Mouse (Mus musculus): ENCODE measurements at regions not wholly inside any gene's neighbourhood (a gene's known extent, or its start where the extent isn't known, plus 50 kb on each side); places are given as distances from the start of the nearest gene placed in this dataset.

DNA sequence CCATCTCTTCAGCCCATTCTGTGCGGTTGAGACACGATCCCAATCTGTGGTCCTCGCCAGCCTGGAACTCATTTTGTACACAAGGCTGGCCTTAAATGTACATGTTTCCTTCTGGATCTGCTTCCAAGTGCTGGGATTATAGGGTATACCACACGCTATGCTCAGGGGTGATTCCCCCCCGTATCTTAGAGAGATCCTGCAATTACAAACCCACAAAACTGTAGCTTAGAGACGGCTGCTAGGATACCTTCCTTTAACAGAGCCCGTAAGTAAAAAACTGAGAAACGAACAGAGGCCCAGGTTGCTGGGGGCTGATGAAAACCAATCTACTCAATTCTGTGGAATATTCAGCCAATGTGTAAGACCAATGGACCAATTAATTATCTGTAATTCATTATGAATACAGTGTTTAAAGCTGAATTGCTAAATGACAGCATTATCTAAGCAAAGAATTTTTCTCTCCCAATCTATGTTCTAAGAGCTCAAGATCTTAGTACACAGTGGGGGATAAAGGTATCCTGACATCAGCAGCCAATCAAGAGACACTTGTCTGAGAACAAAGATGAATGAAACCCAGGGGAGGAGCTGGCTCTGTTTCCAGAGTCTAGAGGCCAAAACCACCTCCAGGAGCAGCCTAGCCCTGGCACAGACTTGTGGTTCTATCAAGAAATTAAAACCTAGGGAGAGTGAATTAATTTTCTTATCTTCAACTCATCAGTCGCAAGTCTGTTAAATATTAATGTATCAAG lies 54.0 kb upstream of the Xpo1 start:
- no peak overlapping the region for H3K4me2 ChIP-seq (ENCODE audit: low read depth, low read length)
- H3K36me3 ChIP-seq (ENCODE audit: control insufficient read depth, insufficient read depth, low read length), result no peaks in the 10 kb centered on the region
- no peak overlapping the region for H3K9ac ChIP-seq (ENCODE audit: low read depth, low read length)
- no peaks in the 10 kb centered on the region for H3K27me3 ChIP-seq (replicated peaks; ENCODE audit: control insufficient read depth, insufficient read depth, low read length)
- H3K27ac ChIP-seq (replicated peaks; ENCODE audit: low read depth, low read length), result no peak overlapping the region
- 0 out of 2 replicates have a peak, but pooled peaks have one; percentile 26 for ATAC-seq (ENCODE audit: low read depth)
- DNase-seq (ENCODE audit: low spot score), result peak; percentile 23
- no peak overlapping the region for H3K4me3 ChIP-seq (ENCODE audit: low read depth, low read length)
- no peaks in the 10 kb centered on the region for H3K9me3 ChIP-seq (ENCODE audit: control insufficient read depth, low read length)
- WGBS, result 86% methylated on average over 9 of the region's 9 CpGs
- H3K4me1 ChIP-seq (ENCODE audit: control insufficient read depth, insufficient read depth, low read length), result no peaks in the 10 kb centered on the region

DNA sequence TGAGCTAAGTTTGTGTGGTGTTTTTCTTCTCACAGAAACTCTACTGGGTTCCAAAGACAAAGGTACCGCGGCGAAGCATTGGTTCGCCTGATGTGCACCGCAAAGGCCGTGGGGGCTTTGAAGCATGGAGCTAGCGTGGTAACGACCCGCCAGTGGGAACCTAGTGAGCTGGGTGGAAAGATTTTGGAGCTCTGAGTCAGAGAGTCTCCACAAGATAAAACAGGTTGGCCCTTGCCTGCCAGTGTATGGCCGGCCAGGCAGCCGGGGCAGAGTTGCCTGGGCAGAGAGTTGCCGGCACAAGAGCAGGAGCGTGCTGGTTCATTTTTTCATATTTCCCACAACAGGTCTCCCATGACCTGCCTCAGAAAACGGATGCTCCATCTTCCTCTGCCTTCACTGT lies 52.3 kb upstream of the Xpo1 start:
- no peaks in the 10 kb centered on the region for H3K4me1 ChIP-seq (ENCODE audit: control insufficient read depth, insufficient read depth, low read length)
- 93% methylated on average over 14 of the region's 14 CpGs for WGBS
- no peak overlapping the region for H3K4me2 ChIP-seq (ENCODE audit: low read depth, low read length)
- H3K9ac ChIP-seq (ENCODE audit: low read depth, low read length), result no peak overlapping the region
- H3K4me3 ChIP-seq (ENCODE audit: low read depth, low read length), result no peak overlapping the region
- no peak for DNase-seq (ENCODE audit: low spot score)
- ATAC-seq (ENCODE audit: low read depth), result no peak
- H3K27me3 ChIP-seq (replicated peaks; ENCODE audit: control insufficient read depth, insufficient read depth, low read length), result no peaks in the 10 kb centered on the region
- no peaks in the 10 kb centered on the region for H3K9me3 ChIP-seq (ENCODE audit: control insufficient read depth, low read length)
- no peak overlapping the region for H3K27ac ChIP-seq (replicated peaks; ENCODE audit: low read depth, low read length)
- no peaks in the 10 kb centered on the region for H3K36me3 ChIP-seq (ENCODE audit: control insufficient read depth, insufficient read depth, low read length)

DNA sequence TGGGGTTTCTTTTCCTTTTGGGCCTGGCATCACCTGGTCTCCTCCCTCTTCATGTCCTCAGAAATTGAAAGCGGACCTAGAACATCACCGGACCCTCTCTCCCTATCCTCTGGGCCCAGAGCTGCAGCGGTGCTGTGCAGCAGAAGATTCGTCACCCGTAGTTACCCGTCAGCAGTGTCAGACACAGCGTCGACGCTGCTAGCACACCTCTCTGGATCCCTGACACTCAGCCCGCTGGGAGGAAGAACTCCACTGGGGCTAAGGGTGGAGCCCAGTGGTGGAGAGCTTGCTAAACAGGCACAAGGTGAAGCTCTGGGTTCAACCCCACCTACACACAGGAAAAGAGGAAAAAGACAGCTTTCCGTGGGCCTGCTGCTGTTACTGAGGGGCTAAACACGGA lies 51.8 kb upstream of the Xpo1 start:
- no peak overlapping the region for H3K4me3 ChIP-seq (ENCODE audit: low read depth, low read length)
- no peaks in the 10 kb centered on the region for H3K27me3 ChIP-seq (replicated peaks; ENCODE audit: control insufficient read depth, insufficient read depth, low read length)
- no peaks in the 10 kb centered on the region for H3K9me3 ChIP-seq (ENCODE audit: control insufficient read depth, low read length)
- H3K4me2 ChIP-seq (ENCODE audit: low read depth, low read length), result no peak overlapping the region
- H3K36me3 ChIP-seq (ENCODE audit: control insufficient read depth, insufficient read depth, low read length), result no peaks in the 10 kb centered on the region
- H3K27ac ChIP-seq (replicated peaks; ENCODE audit: low read depth, low read length), result no peak overlapping the region
- DNase-seq (ENCODE audit: low spot score), result no peak
- 72% methylated on average over 12 of the region's 12 CpGs for WGBS
- H3K9ac ChIP-seq (ENCODE audit: low read depth, low read length), result no peak overlapping the region
- H3K4me1 ChIP-seq (ENCODE audit: control insufficient read depth, insufficient read depth, low read length), result no peaks in the 10 kb centered on the region
- ATAC-seq (ENCODE audit: low read depth), result no peak

Data from embryonic facial prominence, embryonic 14.5 days (tissue).